Mouse (Mus musculus) C2C12 (cell line): ENCODE data around the gene Gm9844. TPM values are rescaled to one million over a fixed set of nuclear protein-coding genes. Genes with fewer than 3 reads are reported as not detected.

ENCODE experiments used
- H3K27me3 ChIP-seq: one replicate; pipeline ENCODE4 v1.6.1; 2011; ENCODE audit not compliant: control insufficient read depth, insufficient read depth, insufficient read length
- H3K36me3 ChIP-seq: one replicate; pipeline ENCODE4 v1.6.1; 2011; ENCODE audit not compliant: control insufficient read depth, insufficient read depth
- H3K4me3 ChIP-seq: one replicate; pipeline ENCODE4 v1.5.1; 2011; ENCODE audit warnings: mild to moderate bottlenecking, control low read depth; ENCODE audit not compliant: poor library complexity, insufficient read depth, severe bottlenecking
- H3K79me2 ChIP-seq: one replicate; pipeline ENCODE4 v1.6.1; 2011; ENCODE audit not compliant: control insufficient read depth, insufficient read depth
- H3K79me3 ChIP-seq: one replicate; pipeline ENCODE4 v1.6.1; 2011; ENCODE audit warnings: low read depth, control low read depth
- H3ac ChIP-seq: one replicate; pipeline ENCODE3; 2011; ENCODE audit warnings: low read depth; ENCODE audit not compliant: control insufficient read depth, insufficient read length
- CEBPB ChIP-seq: IDR thresholded peaks from one replicate; pipeline ENCODE4 v1.6.1; 2011; ENCODE audit warnings: low read depth, mild to moderate bottlenecking, control low read depth, moderate library complexity
- CTCF ChIP-seq: IDR thresholded peaks from one replicate; pipeline ENCODE4 v1.5.1; 2011; ENCODE audit not compliant: control insufficient read depth, insufficient read depth, insufficient read length
- FOSL1 ChIP-seq: IDR thresholded peaks from one replicate; pipeline ENCODE4 v1.8.0; 2011; ENCODE audit warnings: mild to moderate bottlenecking, low read length; ENCODE audit not compliant: poor library complexity, insufficient read depth, severe bottlenecking
- MAX ChIP-seq: IDR thresholded peaks from one replicate; pipeline ENCODE4 v1.6.1; 2011; ENCODE audit warnings: mild to moderate bottlenecking, control low read depth
- MYOD1 ChIP-seq: IDR thresholded peaks from one replicate; pipeline ENCODE4 v1.6.1; 2011; ENCODE audit warnings: low read depth; ENCODE audit not compliant: control insufficient read depth, insufficient read length
- MYOG ChIP-seq: IDR thresholded peaks from one replicate; pipeline ENCODE4 v1.6.1; 2011; ENCODE audit not compliant: control insufficient read depth, insufficient read length; ENCODE audit errors: extremely low read depth
- USF1 ChIP-seq: IDR thresholded peaks from one replicate; pipeline ENCODE4 v1.6.1; 2011; ENCODE audit warnings: low read depth, mild to moderate bottlenecking, control low read depth, moderate library complexity
- polyA plus RNA-seq: library from polyadenylated mRNA; unstranded; fragments of >200 nt; fragmentation: generic; extraction: Trizol; gene quantifications from one replicate; pipeline ENCODE4 v1.2.1, GENCODE M21; 2012; ENCODE audit warnings: missing spikeins

Gene Gm9844
- polyA plus RNA-seq, 1 experiment, result 25.5 TPM

DNA sequence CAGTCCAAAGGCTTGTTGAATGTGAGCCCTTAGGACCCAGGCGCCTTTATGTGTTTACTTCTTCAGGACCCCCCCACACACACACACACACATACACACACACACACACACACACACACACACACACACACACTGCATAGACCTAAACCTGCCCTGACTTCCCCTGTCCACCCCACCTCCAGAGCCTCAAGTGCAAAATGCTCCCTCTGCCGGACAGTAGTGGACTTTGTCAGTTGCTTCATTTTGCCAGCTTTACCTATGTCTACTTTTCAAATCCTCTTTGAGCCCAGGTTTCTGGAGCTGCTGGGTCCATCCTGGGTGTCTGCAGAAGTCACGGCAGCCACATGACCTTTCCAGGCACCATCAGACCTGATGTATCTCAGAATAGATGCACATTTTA lies 42.9 kb downstream of the Gm9844 start:
- peak; percentile 3 for TF ChIP-seq CTCF
- TF ChIP-seq MYOD1, result no peak
- peak overlapping the region; percentile 60 for H3K4me3 ChIP-seq

DNA sequence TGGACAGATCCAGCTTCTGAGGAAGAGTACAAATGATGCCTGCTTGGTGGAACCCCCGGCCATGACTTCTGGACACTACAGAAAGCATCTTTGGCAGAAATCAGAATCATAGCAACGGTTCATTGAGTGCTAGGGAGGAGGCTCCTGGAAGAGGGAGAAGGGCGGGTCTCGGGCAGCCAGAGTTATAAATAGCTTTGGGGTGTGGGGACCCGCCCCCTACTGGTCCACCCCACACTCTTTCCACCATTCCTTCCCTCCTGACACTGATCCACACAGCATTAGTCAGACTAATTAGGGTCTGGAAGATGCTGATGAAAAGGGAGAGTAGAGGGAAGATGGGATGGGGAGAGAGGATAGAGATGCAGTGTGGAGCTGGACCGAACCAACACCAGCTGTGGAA lies 44.5 kb downstream of the Gm9844 start:
- TF ChIP-seq MAX (no peak), FOSL1 (no peak), CEBPB (no peak), CTCF (no peak)
- peaks cover 30% of the 10 kb centered on the region for H3K79me2 ChIP-seq
- no peaks in the 10 kb centered on the region for H3K27me3 ChIP-seq
- peaks cover 7% of the 10 kb centered on the region for H3K36me3 ChIP-seq
- peaks cover 12% of the 10 kb centered on the region for H3K79me3 ChIP-seq
- H3K4me3 ChIP-seq, result no peak overlapping the region
- no peak overlapping the region for H3ac ChIP-seq

More for the DNA sequence above, 42.9 kb downstream of the Gm9844 start:
- Histone ChIP-seq H3ac (peak overlapping the region; percentile 34), H3K27me3 (no peaks in the 10 kb centered on the region), H3K79me3 (peaks cover 12% of the 10 kb centered on the region), H3K36me3 (peaks cover 7% of the 10 kb centered on the region), H3K79me2 (peaks cover 30% of the 10 kb centered on the region)

DNA sequence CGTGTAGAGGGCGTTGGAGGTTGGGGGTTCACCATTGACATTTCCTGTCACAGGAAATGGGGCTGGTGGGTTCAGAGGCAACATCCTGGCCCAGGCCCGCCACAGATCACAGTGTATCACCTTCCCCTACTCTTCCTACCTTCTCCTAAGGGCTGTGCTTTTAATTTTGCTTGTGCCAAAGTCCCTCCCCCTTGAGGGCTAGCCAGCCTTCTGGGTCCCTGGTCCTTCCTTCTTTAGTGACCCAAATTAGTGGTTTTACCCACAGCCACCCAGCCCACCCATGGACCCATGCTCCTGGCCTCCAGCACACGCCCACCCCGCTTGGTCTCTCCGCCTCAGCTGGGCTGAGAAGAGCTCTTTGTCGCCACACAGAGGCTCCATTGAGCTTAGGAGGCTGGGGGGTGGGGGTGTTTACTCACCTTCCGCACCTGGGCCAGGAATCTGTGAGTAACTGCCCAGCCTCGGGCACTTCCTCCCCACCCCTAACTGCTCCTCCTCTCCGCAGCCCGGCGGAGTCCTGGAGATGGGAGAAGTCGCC lies 45.3 kb downstream of the Gm9844 start:
- Histone ChIP-seq H3K79me3 (peaks cover 12% of the 10 kb centered on the region), H3K4me3 (no peak overlapping the region), H3K79me2 (peaks cover 30% of the 10 kb centered on the region), H3K27me3 (no peaks in the 10 kb centered on the region), H3K36me3 (peaks cover 9% of the 10 kb centered on the region), H3ac (no peak overlapping the region)
- TF ChIP-seq CTCF, result no peak
- no peak for TF ChIP-seq MAX
- TF ChIP-seq USF1, result no peak
- no peak for TF ChIP-seq MYOG
- no peak for TF ChIP-seq FOSL1
- no peak for TF ChIP-seq MYOD1
- TF ChIP-seq CEBPB, result no peak

Other genes starting within 250 kb of the Gm9844 start
- not detected for gene Lypd3, start 225.7 kb upstream of the Gm9844 start, polyA plus RNA-seq
- not detected for gene Tex101, start 185.5 kb upstream of the Gm9844 start, polyA plus RNA-seq
- gene BC049730, start 153.0 kb upstream of the Gm9844 start, polyA plus RNA-seq, result not detected
- gene Gm4763, start 135.3 kb upstream of the Gm9844 start, polyA plus RNA-seq, result not detected
- not detected for gene Cd177, start 101.9 kb upstream of the Gm9844 start, polyA plus RNA-seq
- gene Ceacam10, start 85.0 kb upstream of the Gm9844 start, polyA plus RNA-seq, result 0.04 TPM
- not detected for gene Lypd4, start 7.7 kb downstream of the Gm9844 start, polyA plus RNA-seq
- not detected for gene Dmrtc2, start 7.8 kb downstream of the Gm9844 start, polyA plus RNA-seq
- 3,185 TPM for gene Rps19, start 22.2 kb downstream of the Gm9844 start, polyA plus RNA-seq
- gene Cd79a, start 35.2 kb downstream of the Gm9844 start, polyA plus RNA-seq, result 0.09 TPM
- gene Arhgef1, start 40.7 kb downstream of the Gm9844 start, polyA plus RNA-seq, result 84.4 TPM
- not detected for gene Gm4881, start 82.3 kb downstream of the Gm9844 start, polyA plus RNA-seq
- 208 TPM for gene Rabac1, start 110.5 kb downstream of the Gm9844 start, polyA plus RNA-seq
- gene Atp1a3, start 143.7 kb downstream of the Gm9844 start, polyA plus RNA-seq, result 0.22 TPM
- 9.8 TPM for gene Grik5, start 210.1 kb downstream of the Gm9844 start, polyA plus RNA-seq
- gene Zfp574, start 210.4 kb downstream of the Gm9844 start, polyA plus RNA-seq, result 15.5 TPM